Mouse (Mus musculus): ENCODE results near the gene Psg28. TPM values are rescaled to one million over a fixed set of nuclear protein-coding genes. Genes with fewer than 3 reads are reported as not detected.
"Not testable (repeated sequence)": the region's sequence is repeated elsewhere in the genome, so short reads cannot be mapped to it uniquely, and the experiment has no call there.

The Psg28 gene
- total RNA-seq (2018; cell fraction: chromatin; rRNA removed), result not detected
- not detected for total RNA-seq (2018; cell fraction: cytosol; rRNA removed)
- total RNA-seq (2018; cell fraction: nucleus; rRNA removed), result not detected
- not detected in 3 replicates for polyA plus RNA-seq (2018)

GRCm38 (mm10) chr7:18431941-18432340 is at the start of gene Psg28:
Gene Psg28 (minus strand): TSS chr7:18432041.
- not testable (repeated sequence) for H3K36me3 ChIP-seq (ENCODE audit: inconsistent target); H3K4me3 ChIP-seq (ENCODE audit: inconsistent target); H3K79me2 ChIP-seq (ENCODE audit: inconsistent target); H3K27ac ChIP-seq
- 89% methylated on average over 2 of the region's 2 CpGs for WGBS (ENCODE audit: missing documents)

GRCm38 (mm10) chr7:18403407-18403806 is 28.4 kb downstream of the Psg28 start:
- Histone ChIP-seq H3K27ac (no peak overlapping the region), H3K4me3 (ENCODE audit: inconsistent target) (no peak overlapping the region), H3K79me2 (ENCODE audit: inconsistent target) (no peaks in the 10 kb centered on the region), H3K36me3 (ENCODE audit: inconsistent target) (no peaks in the 10 kb centered on the region)
- WGBS (ENCODE audit: missing documents), result 43% methylated on average over 10 of the region's 11 CpGs

GRCm38 (mm10) chr7:18402527-18403237 is 29.2 kb downstream of the Psg28 start:
- no peaks in the 10 kb centered on the region for H3K79me2 ChIP-seq (ENCODE audit: inconsistent target)
- WGBS (ENCODE audit: missing documents), result 44% methylated on average over 24 of the region's 35 CpGs
- no peak overlapping the region for H3K27ac ChIP-seq
- no peaks in the 10 kb centered on the region for H3K36me3 ChIP-seq (ENCODE audit: inconsistent target)
- no peak overlapping the region for H3K4me3 ChIP-seq (ENCODE audit: inconsistent target)

GRCm38 (mm10) chr7:18391483-18391882 is 40.4 kb downstream of the Psg28 start:
- H3K79me2 ChIP-seq (ENCODE audit: inconsistent target); H3K36me3 ChIP-seq (ENCODE audit: inconsistent target); H3K4me3 ChIP-seq (ENCODE audit: inconsistent target); H3K27ac ChIP-seq: not testable (repeated sequence)
- WGBS (ENCODE audit: missing documents), result 84% methylated on average over 4 of the region's 4 CpGs

DNA sequence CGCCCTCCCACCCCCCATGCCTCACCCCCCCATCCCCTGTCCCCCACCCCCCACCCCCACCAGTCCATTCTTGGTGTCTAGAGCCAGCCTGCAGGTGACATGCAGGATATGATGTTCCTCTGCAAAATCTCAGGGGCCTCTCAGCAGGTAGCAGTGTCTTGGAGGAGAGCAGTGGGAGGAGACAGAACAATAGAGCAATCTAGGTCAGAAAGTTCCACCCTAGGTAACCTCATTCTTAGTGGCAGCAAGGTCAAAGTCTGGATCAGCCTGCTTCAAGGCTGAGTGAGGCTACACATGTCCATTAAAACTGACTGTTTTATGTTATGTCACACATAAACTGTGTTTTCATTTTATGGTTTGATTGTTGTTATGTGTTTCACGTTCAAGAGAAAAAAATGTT is 53.5 kb downstream of the Psg28 start:
- Histone ChIP-seq H3K36me3 (ENCODE audit: inconsistent target) (no peaks in the 10 kb centered on the region), H3K27ac (no peak overlapping the region), H3K4me3 (ENCODE audit: inconsistent target) (no peak overlapping the region), H3K79me2 (ENCODE audit: inconsistent target) (no peaks in the 10 kb centered on the region)
- 73% methylated on average over 1 of the region's 2 CpGs for WGBS (ENCODE audit: missing documents)

Other genes starting within 250 kb of the Psg28 start
- gene Mill1, start 186.7 kb downstream of the Psg28 start, polyA plus RNA-seq (2018), result not detected in 3 replicates
- gene Psg18, start 77.0 kb downstream of the Psg28 start, polyA plus RNA-seq (2018), result not detected in 3 replicates
- not detected in 3 replicates for gene Psg26, start 52.1 kb upstream of the Psg28 start, polyA plus RNA-seq (2018)
- not detected in 3 replicates for gene Psg25, start 100.2 kb upstream of the Psg28 start, polyA plus RNA-seq (2018)
- not detected in 3 replicates for gene Psg27, start 135.3 kb upstream of the Psg28 start, polyA plus RNA-seq (2018)
- not detected in 3 replicates for gene Psg23, start 184.5 kb upstream of the Psg28 start, polyA plus RNA-seq (2018)
- not detected in 3 replicates for gene Psg21, start 224.7 kb upstream of the Psg28 start, polyA plus RNA-seq (2018)

All from macrophage (primary cell).